Comparison of ENCODE assay signal across 20 mouse cellular contexts in the genomic region with DNA sequence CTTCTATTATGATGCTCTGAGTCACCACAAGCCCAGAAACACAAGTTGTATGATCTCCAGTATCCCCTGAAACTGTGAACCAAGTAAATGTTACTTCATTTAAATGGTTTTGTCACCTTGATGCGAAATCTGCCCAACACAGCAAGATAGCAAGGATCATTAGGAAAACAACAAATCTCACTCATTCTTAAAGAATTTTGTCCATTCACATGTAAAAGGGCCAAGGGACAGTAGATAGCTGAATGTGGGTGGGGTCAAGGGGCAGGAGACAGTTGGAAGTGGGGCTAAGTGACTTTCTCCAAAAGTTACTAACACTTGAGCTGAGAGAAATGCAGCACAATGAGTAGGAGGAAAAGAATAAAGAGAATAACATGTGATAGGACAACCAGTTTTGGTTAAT.
A peak's percentile ranks its signal among the peaks of the same experiment; 100 is the strongest.
DNase-seq lines count a peak whose midpoint lies in the region.
"Had no signal": no experiment of that assay in that cellular context is flagged by ENCODE, and none has a peak within 500 bp of the region (broad histone marks: within the 10 kb centered on the region; RNA-seq: fewer than 3 reads in every experiment).

No protein-coding gene starts in this region.

- intact Hi-C loops in heart, postnatal 25 days (cut with DNase I): no loop called here
- intact Hi-C loops in left cerebral cortex, postnatal 14 days (cut with DNase I): no loop called here

- peak; percentile 30 for DNase-seq in heart, adult 11 months
- DNase-seq in heart, postnatal 25 days (ENCODE audit: low spot score): no peak
- DNase-seq in ES-CJ7 (ENCODE audit: low read depth, low spot score) (peak; percentile 32), R1 (ENCODE audit: low read depth, low spot score) (peak; percentile 66), ZHBTc4 (ENCODE audit: low read depth, low spot score) (peak; percentile 56), liver (no peak)
- no peak for DNase-seq in thymus, postnatal 25 days
- DNase-seq in left cerebral cortex, postnatal 14 days (ENCODE audit: low spot score in 2 of 2): no peak
- DNase-seq: adrenal gland, adult 2 months; adrenal gland, adult 8-10 months; adrenal gland, postnatal 10 days; adrenal gland, postnatal 14 days; adrenal gland, postnatal 25 days; adrenal gland, postnatal 36 days; B cell, adult 2 months; cerebellum, adult 11 months; cerebellum, adult 11-12 months; cerebellum, adult 18-20 months; cerebellum, adult 2 months; cerebellum, adult 8-10 months had no signal

Comparison
In these comparisons a context has a peak if more than half of its experiments do, and no peak if none do; other contexts are left out.
1. DNase-seq: peak in heart, adult 11 months (single experiment), ES-CJ7 (single experiment), R1 (single experiment) and ZHBTc4 (single experiment); none in heart, postnatal 25 days (single experiment), thymus, postnatal 25 days (single experiment), left cerebral cortex, postnatal 14 days (0 of 2) and liver (single experiment).